Mouse (Mus musculus) liver, embryonic 14.5 days (tissue): ENCODE data around the gene Cap1.

Source experiments
- CTCF ChIP-seq: IDR thresholded peaks from 2 replicates; pipeline ENCODE4 v1.5.1; 2016; ENCODE audit warnings: antibody characterized with exemption, low read depth, control low read depth
- EP300 ChIP-seq: IDR thresholded peaks from 2 replicates; pipeline ENCODE4 v1.6.1; 2016; ENCODE audit warnings: antibody characterized with exemption, low read depth

- TF ChIP-seq CTCF (peak; percentile 50), EP300 (no peak)
Measured at GRCm38 (mm10) chr4:122835530-122836402, 50.1 kb downstream of the Cap1 start, which contains the start of gene Ppt1.
